Mouse (Mus musculus) right cerebral cortex, postnatal 10 days (tissue): Measurements from ENCODE around the gene Acsm2.
"Not testable (repeated sequence)": the region's sequence is repeated elsewhere in the genome, so short reads cannot be mapped to it uniquely, and the experiment has no call there.

Experiments used
- DNase-seq, 2 experiments: peaks; one replicate each; pipeline ENCODE4 v3.0.0; 2021; ENCODE audit warnings: low spot score in 2 of 2

The Acsm2 gene

DNA sequence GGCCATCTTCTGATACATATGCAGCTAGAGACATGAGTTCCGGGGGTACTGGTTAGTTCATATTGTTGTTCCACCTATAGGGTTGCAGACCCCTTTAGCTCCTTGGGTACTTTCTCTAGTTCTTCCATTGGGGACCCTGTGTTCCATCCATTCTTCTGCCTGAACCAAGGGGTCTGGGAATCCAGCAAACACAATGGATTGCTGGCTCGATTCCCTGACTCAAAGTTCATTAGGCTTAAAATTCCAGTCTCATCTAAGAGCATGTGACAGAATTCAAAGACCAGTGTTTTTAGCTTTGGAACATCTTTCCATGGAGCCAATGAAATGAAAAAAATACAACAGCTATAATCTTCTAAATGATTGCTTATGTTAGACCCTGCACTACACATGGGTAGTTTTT, 8.3 kb downstream of the Acsm2 start:
- DNase-seq: not testable (repeated sequence)

DNA sequence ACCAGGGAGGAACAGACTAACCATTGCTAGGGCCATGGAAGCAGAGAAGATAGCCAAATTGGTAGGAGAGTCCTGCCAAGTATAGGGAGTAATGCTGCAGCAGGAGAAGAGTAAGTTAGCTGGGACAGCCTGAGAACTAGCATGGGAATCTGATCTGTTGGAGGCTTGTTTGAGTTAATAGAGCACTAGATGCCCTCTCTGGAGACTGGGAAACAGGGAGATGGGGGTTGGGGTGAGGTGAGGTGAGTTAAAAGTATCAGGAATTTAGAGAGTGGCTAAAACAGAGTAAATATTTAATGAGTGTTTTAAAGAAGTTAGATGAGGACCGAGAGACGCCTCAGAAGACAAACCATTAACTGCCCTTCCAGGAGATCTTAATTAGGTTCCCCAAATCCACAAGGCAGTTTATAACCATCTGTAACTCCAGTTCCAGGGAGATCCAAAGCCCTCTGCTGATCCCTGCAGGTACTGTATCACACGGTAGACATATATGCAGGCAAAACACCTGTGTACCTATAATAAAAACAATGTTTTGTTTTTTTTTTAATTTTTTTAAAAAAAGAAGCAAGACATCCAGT, 40.5 kb downstream of the Acsm2 start:
- DNase-seq: no peak

GRCm38 (mm10) chr7:119595306-119595705, 41.2 kb downstream of the Acsm2 start:
- no peak for DNase-seq

DNA sequence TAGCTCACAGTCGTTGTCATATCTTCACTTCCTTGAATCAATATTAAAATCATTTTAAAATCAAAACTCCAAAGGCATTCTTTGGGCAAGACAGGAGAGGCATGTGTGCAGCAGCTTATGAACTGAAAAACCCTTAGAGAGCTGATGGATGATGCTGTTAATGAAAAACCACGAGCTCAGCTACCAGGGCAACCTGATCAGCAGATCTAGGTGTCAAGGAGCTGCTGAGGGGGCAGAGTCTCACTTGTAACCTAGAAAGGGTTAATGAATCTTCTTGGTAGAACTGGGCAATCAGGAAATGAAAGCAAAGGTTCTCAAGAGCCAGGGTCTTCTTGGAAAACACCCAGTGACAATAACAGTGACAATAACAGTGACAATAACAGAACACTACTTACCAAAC, 42.4 kb downstream of the Acsm2 start:
- DNase-seq: no peak

DNA sequence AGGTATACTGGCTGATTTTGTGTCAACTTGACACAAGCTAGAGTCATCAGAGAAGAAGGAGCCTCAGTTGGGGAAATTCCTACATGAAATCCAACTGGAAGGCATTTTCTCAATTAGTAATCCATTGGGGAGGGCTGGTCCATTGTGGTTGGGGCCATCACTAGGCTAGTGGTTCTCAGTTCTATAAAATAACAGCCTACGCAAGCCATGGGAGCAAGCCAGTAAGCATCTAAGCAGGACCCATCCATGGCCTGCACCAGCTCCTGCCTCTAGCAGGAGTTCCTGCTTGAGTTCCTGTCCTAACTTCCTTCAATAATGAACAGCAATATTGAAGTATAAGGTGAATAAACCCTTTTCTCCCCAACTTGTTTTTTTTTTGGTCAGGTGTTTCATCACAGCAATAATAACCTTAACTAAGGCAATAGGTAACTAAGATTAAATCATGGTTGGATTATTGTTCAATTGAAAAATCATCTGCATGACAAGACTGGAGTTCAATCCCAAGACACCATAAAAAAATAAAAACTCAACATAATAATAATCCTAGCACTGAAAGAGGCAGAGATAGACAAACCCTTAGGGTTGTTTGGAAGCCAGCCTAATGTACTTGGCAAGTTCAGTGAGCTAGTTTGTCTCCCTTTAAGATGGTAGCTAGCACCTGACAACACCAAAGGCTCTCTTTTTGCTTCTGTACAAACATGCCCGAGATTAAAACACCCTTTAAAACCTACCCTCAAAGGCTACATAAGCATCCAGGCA, 47.2 kb downstream of the Acsm2 start:
- no peak for DNase-seq

DNA sequence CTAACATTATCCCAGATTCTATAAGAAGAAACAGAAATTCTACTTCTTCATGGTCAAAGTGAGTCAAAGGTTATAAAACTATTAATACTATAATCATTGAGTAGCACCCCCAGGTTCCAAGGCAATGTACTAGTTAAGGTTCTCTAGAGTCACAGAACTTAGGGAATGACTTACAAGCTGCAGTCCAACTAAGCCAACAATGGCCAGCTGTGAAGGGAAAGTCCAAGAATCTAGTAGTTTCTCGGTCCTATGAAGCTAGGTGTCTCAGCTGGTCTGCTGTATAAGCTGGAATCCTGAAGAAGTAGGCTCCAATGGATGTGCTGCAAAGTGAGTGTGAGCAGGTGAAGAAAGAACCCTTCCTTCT, 47.8 kb downstream of the Acsm2 start:
- DNase-seq: no peak

- DNase-seq: no peak
Measured at GRCm38 (mm10) chr7:119604903-119605483, 50.9 kb downstream of the Acsm2 start.

DNA sequence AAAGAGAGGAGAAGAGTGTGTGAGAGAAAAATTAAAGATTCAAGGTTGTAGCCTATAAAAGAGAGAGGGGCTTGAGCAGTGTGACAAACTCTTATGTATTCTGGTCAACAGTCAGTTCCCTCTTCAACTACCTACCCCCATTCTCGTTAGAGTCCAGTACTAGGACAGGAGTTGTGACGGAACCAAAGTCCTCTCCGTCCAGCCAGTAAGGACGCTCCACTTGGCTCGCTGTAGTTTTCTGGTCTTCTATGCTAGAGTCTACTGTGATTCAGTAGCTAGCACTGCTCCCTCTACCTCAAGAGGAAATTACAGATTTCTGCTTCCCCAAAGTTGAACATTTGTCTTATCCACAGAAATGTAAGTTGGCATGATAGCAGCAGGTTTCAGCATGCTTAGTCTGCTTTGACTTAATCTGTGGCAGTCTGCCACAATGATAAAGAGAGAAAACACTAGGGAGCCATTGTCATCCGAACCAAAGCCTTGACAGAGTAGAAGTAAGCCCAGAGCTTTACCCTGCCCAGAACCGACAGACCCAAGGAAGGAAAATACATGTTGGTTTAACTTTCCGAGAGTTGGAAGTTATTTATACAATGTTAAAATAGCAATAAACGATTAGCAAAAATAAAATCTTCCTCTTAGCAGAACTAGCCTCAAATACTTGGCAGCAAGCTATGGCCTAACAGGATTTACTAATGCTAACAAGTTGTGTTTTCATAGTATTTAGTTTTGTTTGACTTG, 52.0 kb downstream of the Acsm2 start:
- no peak for DNase-seq

- DNase-seq: no peak
Measured at GRCm38 (mm10) chr7:119606664-119607076, 52.5 kb downstream of the Acsm2 start, which contains the start of gene Acsm1. Acsm1 (plus strand) TSS chr7:119607026.

DNA sequence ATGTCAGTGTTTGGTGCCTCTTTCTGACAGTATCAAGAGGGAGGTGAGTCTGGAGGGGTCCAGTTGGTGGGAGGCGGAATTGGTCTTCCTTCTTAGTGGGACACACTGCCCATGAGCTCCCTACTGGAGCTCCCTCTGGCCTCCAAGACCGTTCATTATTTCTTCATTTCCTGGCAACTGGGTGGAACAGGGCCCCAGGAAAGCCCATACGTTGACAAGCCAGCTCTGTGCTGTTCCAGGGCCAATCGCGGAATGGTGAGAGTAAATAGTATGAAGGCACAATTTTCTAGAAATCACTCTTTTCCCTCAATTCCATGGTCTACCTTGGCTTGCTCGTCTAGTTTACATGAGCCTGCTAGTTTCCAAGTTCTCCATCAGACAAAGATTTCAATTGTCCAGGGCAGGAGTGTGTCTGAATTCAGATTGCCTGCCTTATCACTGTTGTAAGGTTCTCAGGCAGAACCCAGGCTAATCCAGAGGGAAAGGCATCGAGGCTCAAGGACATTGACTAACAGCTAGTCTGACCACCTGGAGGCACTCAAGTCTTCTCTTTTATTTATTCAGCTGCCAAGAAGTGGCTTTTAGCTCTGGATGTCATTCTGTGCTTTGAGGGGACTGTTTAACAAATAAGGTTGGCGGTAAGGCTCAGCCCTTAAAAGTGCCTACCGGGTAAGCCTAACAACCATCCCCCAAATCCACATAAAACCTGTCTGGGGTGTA, 53.8 kb downstream of the Acsm2 start:
- DNase-seq: no peak

DNA sequence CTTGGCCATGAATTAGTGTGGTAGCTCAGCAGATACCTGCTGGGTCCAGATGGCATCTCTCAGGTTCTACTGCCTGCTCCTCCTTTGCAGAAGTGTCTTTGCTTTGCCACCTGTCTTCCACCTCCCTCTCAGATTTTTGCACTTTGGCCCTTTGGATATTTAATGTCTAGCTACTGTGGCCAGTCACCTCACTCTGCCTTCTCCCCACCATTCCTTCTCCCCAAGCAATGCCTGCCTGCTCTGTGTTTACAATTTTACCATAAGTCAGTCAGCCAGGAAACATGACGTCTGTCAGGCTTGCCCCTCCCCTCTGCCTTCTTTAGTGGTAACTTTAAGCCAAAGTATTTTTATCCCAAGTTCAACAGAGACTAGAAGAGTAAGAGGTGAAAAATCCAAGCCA, 62.4 kb downstream of the Acsm2 start:
- no peak for DNase-seq

DNA sequence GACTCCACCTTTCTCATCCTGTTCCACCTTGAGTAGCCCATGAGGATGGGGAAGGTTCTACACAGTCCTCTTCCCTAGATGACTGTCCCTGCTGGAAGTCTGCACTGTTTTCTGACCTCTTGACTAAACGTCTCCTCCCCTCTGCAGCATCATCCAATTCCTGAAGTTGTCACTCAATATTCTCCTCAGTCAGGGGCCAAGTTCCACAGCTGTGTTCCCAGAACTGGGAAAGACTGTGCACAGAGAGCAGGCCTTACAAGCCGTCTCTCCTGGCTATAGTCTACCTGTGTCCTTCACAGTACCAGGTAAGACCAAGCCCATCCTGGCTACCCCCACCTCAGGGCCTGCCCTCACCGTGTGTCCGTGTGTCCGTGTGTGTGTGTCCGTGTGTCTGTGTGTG, 63.5 kb downstream of the Acsm2 start:
- DNase-seq: no peak

GRCm38 (mm10) chr7:119618209-119618935, 64.2 kb downstream of the Acsm2 start:
- no peak for DNase-seq

- no peak for DNase-seq
Measured at GRCm38 (mm10) chr7:119620157-119620556, 66.0 kb downstream of the Acsm2 start.

DNA sequence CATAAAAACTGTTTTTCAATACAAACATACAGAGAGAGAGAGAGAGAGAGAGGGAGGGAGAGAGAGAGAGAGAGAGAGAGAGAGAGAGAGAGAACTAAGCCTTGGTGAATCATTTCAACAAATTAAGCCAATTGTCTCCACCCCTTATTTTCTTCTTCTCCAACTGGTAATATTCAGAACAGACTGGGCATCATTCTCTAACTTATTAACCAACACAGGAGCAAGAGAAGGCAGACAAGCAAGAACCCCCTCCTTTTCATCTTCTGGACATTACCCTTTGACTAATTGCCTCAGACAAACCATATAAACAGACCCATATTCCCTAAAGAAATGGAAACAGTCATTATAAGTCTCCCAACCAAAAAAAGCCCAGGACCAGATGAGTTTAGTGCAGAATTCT, 84.6 kb downstream of the Acsm2 start:
- no peak for DNase-seq

GRCm38 (mm10) chr7:119642307-119642706, 88.2 kb downstream of the Acsm2 start:
- no peak for DNase-seq
